Mouse (Mus musculus) heart, adult 8-10 months (tissue): ENCODE measurements around the gene Clps. TPM values are rescaled to one million over a fixed set of nuclear protein-coding genes. Genes with fewer than 3 reads are reported as not detected.

Experiments
- DNase-seq: peaks from one replicate; pipeline ENCODE4 v3.0.0; 2022; ENCODE audit warnings: low spot score
- total RNA-seq, 4 experiments: library from RNA; stranded (reverse); gene quantifications; 2 replicates each; pipeline ENCODE4 v1.2.4; 2022

Gene Clps
- total RNA-seq, 4 experiments from 2014 or later = not detected

- DNase-seq = peak; percentile 57
Observed at GRCm38 (mm10) chr17:28553040-28553793, 7.3 kb downstream of the Clps start.

GRCm38 (mm10) chr17:28549111-28549510 is 11.5 kb downstream of the Clps start, which contains the start of gene Clpsl2:
TSS of gene Clpsl2 (plus strand) at chr17:28549411.
- no peak for DNase-seq

DNA sequence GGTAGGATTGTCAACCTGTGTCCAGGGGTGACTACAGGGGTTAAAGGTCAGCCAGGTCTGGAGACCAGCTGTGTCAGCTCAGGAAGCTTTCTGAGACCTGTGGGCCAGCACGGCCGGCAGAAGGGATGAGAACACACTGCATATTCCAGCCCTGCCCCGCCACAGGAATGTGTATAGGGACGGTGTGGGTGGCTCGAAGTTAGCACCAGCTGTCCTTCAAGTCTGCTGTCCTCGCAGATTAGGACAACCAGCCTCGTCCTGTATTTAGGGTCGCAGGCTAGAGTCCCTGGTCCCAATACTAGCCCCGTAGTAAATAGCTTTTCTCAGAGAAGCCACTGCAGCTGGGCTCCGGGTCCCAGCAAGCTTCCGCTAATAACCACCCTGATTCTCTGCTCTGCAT is 12.0 kb downstream of the Clps start:
- no peak for DNase-seq

DNA sequence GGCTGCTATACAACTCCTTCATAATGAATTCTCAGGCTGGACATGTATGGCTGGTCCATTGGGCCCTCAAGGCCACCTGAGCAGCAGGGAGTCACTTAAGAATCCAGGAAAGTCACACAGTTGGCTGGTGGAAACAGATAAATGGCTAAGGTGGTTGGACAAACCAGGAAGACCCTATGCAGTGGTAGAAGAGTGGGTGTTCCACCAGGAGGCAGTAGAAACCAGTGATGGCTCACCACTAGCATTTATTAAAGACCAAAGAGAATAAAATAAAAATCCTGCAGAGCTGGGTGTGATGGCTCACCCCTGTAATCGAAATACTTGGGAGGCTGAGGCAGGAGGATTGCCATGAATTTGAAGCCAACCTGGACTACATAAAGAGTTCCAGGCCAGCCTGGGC is 13.6 kb downstream of the Clps start:
- DNase-seq = no peak

DNA sequence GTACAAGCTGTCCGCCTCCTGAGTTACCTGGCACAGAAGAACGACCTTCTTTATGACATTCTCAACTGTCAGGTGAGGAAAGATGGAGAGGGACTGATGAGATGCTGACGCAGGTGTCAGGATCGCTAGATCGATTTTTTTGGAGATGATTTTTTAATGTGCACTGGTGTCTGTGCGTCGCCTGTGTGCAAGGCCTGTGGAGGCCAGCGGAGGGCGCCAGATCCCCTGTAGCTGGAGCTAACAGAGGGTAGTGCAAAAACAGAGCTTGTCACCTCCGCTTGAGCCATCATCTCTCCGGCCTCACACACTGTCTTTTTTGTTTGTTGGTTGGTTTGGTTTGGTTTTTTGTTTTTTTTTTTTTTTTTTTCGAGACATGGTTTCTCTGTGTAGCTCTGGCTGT is 22.7 kb downstream of the Clps start:
- no peak for DNase-seq

DNA sequence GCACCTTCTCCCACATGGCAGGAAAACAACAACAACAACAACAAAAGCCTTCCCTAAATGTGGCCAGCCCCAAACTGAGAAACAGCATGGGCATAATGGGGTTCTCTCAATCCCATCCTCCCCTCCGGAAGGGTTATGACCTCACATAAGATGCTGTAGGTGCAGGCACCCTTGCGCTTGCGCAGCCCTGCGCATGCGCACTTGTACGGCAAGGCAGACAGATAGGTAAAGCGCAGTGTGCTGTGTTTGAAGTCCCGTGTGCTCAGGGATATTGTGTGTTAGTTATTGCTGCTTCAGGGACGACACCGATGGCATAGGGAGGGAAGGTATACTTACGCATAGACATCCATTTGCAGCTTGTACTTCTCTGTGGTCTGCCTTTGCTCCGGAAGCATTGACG is 27.2 kb downstream of the Clps start:
- no peak for DNase-seq

DNA sequence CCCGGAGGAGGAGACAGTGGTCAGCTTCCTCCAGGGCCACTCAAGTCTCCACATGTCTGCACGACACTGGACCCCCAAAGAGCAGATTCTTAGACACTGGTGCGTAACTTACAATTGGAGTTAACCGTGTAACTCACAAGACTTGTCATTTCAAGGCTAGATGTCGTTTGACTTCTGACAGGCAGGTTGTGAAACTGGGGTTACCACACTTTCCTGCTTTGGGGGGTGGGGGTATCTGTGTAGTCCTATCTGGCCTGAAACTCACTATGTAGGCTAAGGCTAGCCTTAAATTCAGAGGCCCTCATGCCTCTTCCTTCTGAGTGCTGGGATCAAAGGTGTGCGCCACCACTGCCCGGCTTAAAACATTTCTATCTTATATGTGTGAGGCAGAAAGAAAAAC is 28.0 kb downstream of the Clps start:
- DNase-seq = no peak

DNA sequence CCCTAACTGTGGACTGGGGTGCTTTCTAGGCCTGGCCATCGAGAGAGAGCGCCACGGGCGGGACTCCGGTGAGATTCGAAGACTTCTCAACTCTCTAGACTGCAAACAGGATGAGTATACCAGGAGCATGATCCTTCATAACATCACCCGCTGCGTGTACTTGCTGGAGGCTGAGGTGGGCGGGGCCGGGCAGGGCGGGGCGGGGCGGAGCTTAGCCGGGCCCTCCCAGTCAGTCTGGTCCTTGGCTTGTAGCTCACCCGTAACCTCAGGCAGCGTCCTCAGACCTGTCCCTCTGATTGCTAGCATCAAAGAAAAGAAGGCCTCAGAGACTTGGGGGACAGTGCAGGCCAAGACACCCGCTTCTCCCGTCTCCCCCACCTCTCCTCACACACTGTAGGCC is 28.6 kb downstream of the Clps start:
- DNase-seq = no peak

GRCm38 (mm10) chr17:28530506-28530905 is 30.1 kb downstream of the Clps start, which contains the start of gene Armc12:
TSS of gene Armc12 (plus strand) at chr17:28530806.
- DNase-seq = no peak

GRCm38 (mm10) chr17:28529116-28529515 is 31.4 kb downstream of the Clps start:
- no peak for DNase-seq

- DNase-seq = peak; percentile 89
Observed at GRCm38 (mm10) chr17:28528043-28528351, 32.6 kb downstream of the Clps start.

- no peak for DNase-seq
Observed at GRCm38 (mm10) chr17:28527184-28528042, 33.2 kb downstream of the Clps start.

DNA sequence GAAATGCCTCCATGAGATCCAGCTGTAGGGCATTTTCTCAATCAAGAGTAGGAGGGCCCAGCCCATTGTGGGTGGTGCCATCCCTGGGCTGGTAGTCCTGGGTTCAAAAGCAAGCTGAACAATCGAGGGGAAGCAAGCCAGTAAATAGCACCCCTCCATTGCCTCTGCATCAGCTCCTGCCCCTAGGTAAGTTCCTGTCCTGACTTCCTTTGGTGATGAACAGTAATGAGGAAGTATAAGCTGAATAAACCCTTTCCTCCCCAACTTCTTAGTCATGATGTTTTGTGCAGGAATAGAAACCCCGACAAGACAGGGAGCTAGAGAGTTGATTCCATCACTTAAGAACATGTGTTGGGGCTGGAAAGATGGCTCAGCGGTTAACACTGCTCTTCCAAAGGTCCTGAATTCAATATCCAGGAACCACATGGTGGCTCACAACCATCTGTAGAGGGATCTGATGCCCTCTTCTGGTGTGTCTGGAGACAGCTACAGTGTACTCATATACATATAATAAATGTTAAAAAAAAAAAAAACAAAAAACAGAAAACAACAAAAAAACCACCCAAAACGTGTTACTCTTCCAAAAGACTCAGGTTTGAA is 35.6 kb downstream of the Clps start:
- DNase-seq = no peak

- no peak for DNase-seq
Observed at GRCm38 (mm10) chr17:28524009-28524695, 36.4 kb downstream of the Clps start.

DNA sequence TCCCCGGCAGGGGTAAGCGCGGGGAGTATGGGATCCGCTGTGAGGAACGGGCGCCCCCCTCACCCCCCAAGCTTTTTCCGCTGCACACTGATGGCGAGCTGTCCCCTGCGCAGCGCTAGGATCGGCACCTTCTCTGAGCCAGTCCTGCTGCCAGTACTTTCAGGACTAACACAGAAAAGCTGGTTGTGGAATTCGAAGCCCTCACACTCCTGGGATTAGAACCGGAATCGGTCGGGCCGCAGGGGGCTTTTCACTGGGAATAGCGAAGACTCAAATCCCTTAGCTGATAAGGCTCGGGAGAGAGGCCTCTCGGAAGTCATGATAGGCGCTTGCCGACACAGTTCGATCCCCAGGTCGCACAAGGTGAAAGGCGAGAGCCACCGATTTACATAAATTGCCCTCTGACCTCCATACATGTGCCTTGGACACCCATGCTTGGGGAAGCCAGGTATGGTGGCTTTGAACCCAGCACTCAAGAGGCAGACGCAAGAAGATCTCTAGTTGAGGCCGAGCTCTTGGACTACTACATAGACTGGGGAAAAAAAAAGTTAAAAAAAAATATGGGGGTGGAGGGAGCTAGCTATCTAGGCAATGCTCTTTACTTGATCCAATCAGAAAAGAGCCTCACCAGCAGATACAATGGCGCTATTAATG is 37.1 kb downstream of the Clps start:
- DNase-seq = no peak

- DNase-seq = peak; percentile 98
Observed at GRCm38 (mm10) chr17:28522623-28523354, 37.8 kb downstream of the Clps start.

DNA sequence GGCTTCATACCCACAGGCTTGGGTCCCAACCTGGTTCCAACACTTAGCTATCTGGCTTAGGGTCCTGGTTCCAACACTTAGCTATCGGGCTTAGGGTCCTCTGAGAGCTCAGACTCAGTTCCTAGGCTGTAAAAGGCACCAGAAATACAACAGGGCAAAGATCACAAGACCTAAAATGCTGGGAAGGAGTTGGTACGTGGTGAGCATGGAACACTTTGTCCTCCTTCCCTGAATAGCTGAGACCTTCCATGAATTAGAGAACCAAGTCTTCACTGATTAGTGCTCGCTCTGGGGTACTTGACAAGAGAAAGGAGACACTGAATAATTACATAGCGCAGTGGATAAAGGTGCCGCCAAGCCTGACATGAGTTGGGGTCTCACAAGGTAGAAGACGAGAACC is 38.6 kb downstream of the Clps start:
- DNase-seq = no peak

- DNase-seq = no peak
Observed at GRCm38 (mm10) chr17:28521071-28521726, 39.4 kb downstream of the Clps start.

GRCm38 (mm10) chr17:28520561-28520960 is 40.0 kb downstream of the Clps start:
- DNase-seq = no peak

DNA sequence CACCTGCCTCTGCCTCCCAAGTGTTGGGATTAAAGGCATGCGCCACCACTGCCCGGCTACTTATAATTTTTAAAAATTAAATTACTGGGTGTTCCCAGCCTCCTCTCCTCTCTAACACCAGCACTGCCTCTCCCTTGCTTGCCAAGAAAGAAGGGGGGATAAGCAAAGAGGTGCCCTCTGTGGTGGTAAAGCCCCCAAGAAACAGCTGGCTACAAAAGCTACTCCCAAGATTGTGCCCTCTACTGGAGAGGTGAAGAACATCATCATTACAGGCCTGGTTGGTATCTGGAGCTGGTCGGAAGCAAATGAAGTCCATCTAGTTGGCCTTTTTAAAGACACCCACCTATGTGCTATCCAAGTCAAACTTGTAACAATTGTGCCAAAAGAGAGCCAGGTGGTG is 40.7 kb downstream of the Clps start:
- DNase-seq = no peak
